Mouse (Mus musculus): ENCODE data around the gene Mknk2.

DNA sequence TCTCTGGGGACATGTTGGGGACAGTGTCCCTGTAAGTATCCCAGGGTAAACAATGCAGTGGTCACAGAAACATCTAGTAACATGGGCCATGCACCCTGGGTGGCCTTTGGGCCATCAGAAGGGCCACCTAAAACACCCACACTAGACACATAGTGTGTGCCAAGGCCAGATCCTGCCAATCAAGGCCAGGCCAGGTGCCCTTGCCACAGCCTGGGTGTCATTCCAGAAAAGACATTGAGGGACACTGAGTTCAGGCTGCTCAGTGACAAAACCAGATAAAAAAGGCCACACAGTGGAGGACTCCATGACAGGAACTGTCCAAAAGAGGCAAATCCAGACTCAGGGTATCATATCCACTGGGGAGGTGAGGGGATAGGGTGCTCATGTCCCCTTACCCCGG, 5.7 kb upstream of the Mknk2 start:
- TF ChIP-seq CTCF (IDR thresholded peaks at IDR 0.05; ENCODE audit: control insufficient read depth, insufficient read depth, insufficient read length) (no peak), MAX (IDR thresholded peaks at IDR 0.05) (no peak), USF1 (IDR thresholded peaks at IDR 0.05; ENCODE audit: low read depth) (no peak), MYOG (IDR thresholded peaks at IDR 0.05; ENCODE audit: control insufficient read depth, extremely low read depth, insufficient read length) (no peak), FOSL1 (IDR thresholded peaks at IDR 0.05; ENCODE audit: insufficient read depth, low read length, poor library complexity, severe bottlenecking) (no peak), MYOD1 (IDR thresholded peaks at IDR 0.05; ENCODE audit: control insufficient read depth, insufficient read length, low read depth) (no peak), CEBPB (IDR thresholded peaks at IDR 0.05; ENCODE audit: low read depth) (no peak)
